Mouse (Mus musculus) spleen, adult 2 months (tissue): Measurements from ENCODE around the gene 1700019D03Rik. TPM values are rescaled to one million over a fixed set of nuclear protein-coding genes. Genes with fewer than 3 reads are reported as not detected.

Experiments used
- DNase-seq, 2 experiments: peaks; one replicate each; pipeline versions ENCODE4 v3.0.0 to v3.0.0-alpha.2; 2012 to 2021; ENCODE audit warnings: low spot score in 2 of 2, low read depth in 1 of 2
- H3K27ac ChIP-seq: fragments of 200-500 bp; 2 replicates; pipeline ENCODE4 v1.5.1; 2012; ENCODE audit warnings: low read length, inconsistent platforms; ENCODE audit not compliant: insufficient read depth
- H3K27me3 ChIP-seq: fragments of 200-500 bp; 2 replicates; pipeline ENCODE4 v1.6.1; 2012; ENCODE audit warnings: mild to moderate bottlenecking, moderate library complexity, low read length, inconsistent platforms; ENCODE audit not compliant: control insufficient read depth, insufficient read depth
- H3K36me3 ChIP-seq: fragments of 200-500 bp; 2 replicates; pipeline ENCODE4 v1.6.1; 2012; ENCODE audit warnings: mild to moderate bottlenecking, low read length, inconsistent platforms; ENCODE audit not compliant: control insufficient read depth, insufficient read depth
- H3K4me1 ChIP-seq: fragments of 200-500 bp; 2 replicates; pipeline ENCODE4 v1.6.1; 2011; ENCODE audit warnings: inconsistent platforms; ENCODE audit not compliant: control insufficient read depth, insufficient read depth, insufficient read length
- H3K4me3 ChIP-seq: fragments of 200-500 bp; 2 replicates; pipeline ENCODE4 v1.5.1; 2011; ENCODE audit warnings: mild to moderate bottlenecking, inconsistent platforms; ENCODE audit not compliant: insufficient read depth, insufficient read length; ENCODE audit errors: extremely low read depth
- CTCF ChIP-seq: fragments of 200-500 bp; IDR thresholded peaks from 2 replicates; pipeline ENCODE4 v1.5.1; 2011; ENCODE audit warnings: mild to moderate bottlenecking, inconsistent platforms; ENCODE audit not compliant: insufficient read depth, insufficient read length, insufficient replicate concordance; ENCODE audit errors: extremely low read depth
- POLR2A ChIP-seq: fragments of 200-500 bp; IDR thresholded peaks from 2 replicates; pipeline ENCODE4 v1.6.1; 2011; ENCODE audit warnings: low read depth, low read length, inconsistent platforms
- WGBS: fragments of 180-500 bp; shearing (Covaris S2); methylation state at CpG from one replicate; pipeline ENCODE4 v1.1.7; 2018; 5-methylcytosine and 5-hydroxymethylcytosine counted together
- polyA plus RNA-seq: library from polyadenylated mRNA; depleted of rRNA; stranded (reverse); fragments of >200 nt; gene quantifications from 2 replicates; pipeline ENCODE4 v1.2.3, GENCODE M21; 2012

1700019D03Rik gene
- polyA plus RNA-seq, 1 experiment = 0.51 TPM

- no peak for DNase-seq
- no peak for TF ChIP-seq POLR2A
- TF ChIP-seq CTCF = no peak
- H3K27me3 ChIP-seq = no peaks in the 10 kb centered on the region
- no peak overlapping the region for H3K27ac ChIP-seq
- 64% methylated on average over 5 of the region's 5 CpGs for WGBS
- no peaks in the 10 kb centered on the region for H3K4me1 ChIP-seq
- no peak overlapping the region for H3K4me3 ChIP-seq
- no peaks in the 10 kb centered on the region for H3K36me3 ChIP-seq
These were observed 33.3 kb downstream of the 1700019D03Rik start for GRCm38 (mm10) chr1:52986692-52987091.

GRCm38 (mm10) chr1:52973198-52973597, 46.8 kb downstream of the 1700019D03Rik start:
- no peaks in the 10 kb centered on the region for H3K36me3 ChIP-seq
- WGBS = 83% methylated on average over 5 of the region's 5 CpGs
- DNase-seq = no peak
- TF ChIP-seq POLR2A (no peak), CTCF (no peak)
- no peak overlapping the region for H3K4me3 ChIP-seq
- H3K4me1 ChIP-seq = no peaks in the 10 kb centered on the region
- H3K27me3 ChIP-seq = no peaks in the 10 kb centered on the region; the same call in 1 of the 2 replicates
- no peak overlapping the region for H3K27ac ChIP-seq

GRCm38 (mm10) chr1:52971881-52972503, 48.0 kb downstream of the 1700019D03Rik start:
- DNase-seq = no peak
- H3K36me3 ChIP-seq = no peaks in the 10 kb centered on the region
- no peaks in the 10 kb centered on the region; the same call in 1 of the 2 replicates for H3K27me3 ChIP-seq
- H3K27ac ChIP-seq = no peak overlapping the region
- no peaks in the 10 kb centered on the region for H3K4me1 ChIP-seq
- no peak overlapping the region for H3K4me3 ChIP-seq
- TF ChIP-seq POLR2A = no peak
- no peak for TF ChIP-seq CTCF
- 89% methylated on average over 2 of the region's 2 CpGs for WGBS

- no peak overlapping the region for H3K27ac ChIP-seq
- TF ChIP-seq POLR2A (no peak), CTCF (no peak)
These were observed 55.4 kb downstream of the 1700019D03Rik start for GRCm38 (mm10) chr1:52964581-52964980.

GRCm38 (mm10) chr1:52963097-52963496, 56.9 kb downstream of the 1700019D03Rik start:
- no peak for DNase-seq
- WGBS = 57% methylated on average over 2 of the region's 2 CpGs
- no peaks in the 10 kb centered on the region for H3K27me3 ChIP-seq
- no peak overlapping the region for H3K27ac ChIP-seq
- H3K36me3 ChIP-seq = no peaks in the 10 kb centered on the region
- TF ChIP-seq CTCF = no peak
- no peak for TF ChIP-seq POLR2A
- H3K4me3 ChIP-seq = no peak overlapping the region
- no peaks in the 10 kb centered on the region for H3K4me1 ChIP-seq

More at GRCm38 (mm10) chr1:52964581-52964980, 55.4 kb downstream of the 1700019D03Rik start:
- no peak for DNase-seq
- no peaks in the 10 kb centered on the region for H3K27me3 ChIP-seq
- no peaks in the 10 kb centered on the region for H3K36me3 ChIP-seq
- H3K4me1 ChIP-seq = no peaks in the 10 kb centered on the region
- no peak overlapping the region for H3K4me3 ChIP-seq
- WGBS = 84% methylated on average over 8 of the region's 8 CpGs

GRCm38 (mm10) chr1:52960191-52960590, 59.8 kb downstream of the 1700019D03Rik start:
- H3K27me3 ChIP-seq = no peaks in the 10 kb centered on the region
- H3K4me3 ChIP-seq = no peak overlapping the region
- no peaks in the 10 kb centered on the region for H3K4me1 ChIP-seq
- 19% methylated on average over 6 of the region's 6 CpGs for WGBS
- H3K27ac ChIP-seq = no peak overlapping the region
- TF ChIP-seq POLR2A (no peak), CTCF (no peak)
- H3K36me3 ChIP-seq = no peaks in the 10 kb centered on the region
- DNase-seq = no peak

GRCm38 (mm10) chr1:52956746-52957145, 63.2 kb downstream of the 1700019D03Rik start:
- Histone ChIP-seq H3K27me3 (peaks cover 6% of the 10 kb centered on the region; the same call in 1 of the 2 replicates), H3K4me1 (peaks cover 8% of the 10 kb centered on the region; the same call in 1 of the 2 replicates), H3K4me3 (no peak overlapping the region), H3K36me3 (no peaks in the 10 kb centered on the region), H3K27ac (no peak overlapping the region)
- no peak for DNase-seq
- TF ChIP-seq CTCF (no peak), POLR2A (no peak)
- 88% methylated on average over 4 of the region's 4 CpGs for WGBS
